Mouse (Mus musculus): Measurements from ENCODE around the gene Cel. TPM values are rescaled to one million over a fixed set of nuclear protein-coding genes. Genes with fewer than 3 reads are reported as not detected.

The Cel gene
- total RNA-seq (2021): not detected

DNA sequence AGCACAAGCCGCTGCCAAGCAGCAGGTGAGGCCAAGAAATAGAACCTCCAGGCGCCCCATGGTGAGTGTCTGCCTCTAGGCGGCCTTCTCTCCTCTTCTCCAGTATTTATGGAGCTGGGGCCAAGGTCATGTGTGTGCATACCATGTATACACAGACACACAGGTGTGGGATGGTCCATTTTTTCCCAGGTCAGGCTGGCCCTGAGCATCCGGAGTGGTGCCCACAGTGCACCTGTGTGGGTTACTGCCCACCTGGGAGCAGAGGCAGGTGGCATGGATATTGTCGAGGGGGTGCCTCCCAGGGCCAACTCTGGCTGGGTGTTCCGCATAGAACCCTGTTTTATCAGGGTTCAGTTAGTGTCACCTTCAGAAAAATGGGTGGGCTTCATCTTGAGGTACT, at the start of gene Cel:
Gene Cel (minus strand): TSS at position 101 of the 400 bp plus-strand sequence.
- no peak for DNase-seq

DNA sequence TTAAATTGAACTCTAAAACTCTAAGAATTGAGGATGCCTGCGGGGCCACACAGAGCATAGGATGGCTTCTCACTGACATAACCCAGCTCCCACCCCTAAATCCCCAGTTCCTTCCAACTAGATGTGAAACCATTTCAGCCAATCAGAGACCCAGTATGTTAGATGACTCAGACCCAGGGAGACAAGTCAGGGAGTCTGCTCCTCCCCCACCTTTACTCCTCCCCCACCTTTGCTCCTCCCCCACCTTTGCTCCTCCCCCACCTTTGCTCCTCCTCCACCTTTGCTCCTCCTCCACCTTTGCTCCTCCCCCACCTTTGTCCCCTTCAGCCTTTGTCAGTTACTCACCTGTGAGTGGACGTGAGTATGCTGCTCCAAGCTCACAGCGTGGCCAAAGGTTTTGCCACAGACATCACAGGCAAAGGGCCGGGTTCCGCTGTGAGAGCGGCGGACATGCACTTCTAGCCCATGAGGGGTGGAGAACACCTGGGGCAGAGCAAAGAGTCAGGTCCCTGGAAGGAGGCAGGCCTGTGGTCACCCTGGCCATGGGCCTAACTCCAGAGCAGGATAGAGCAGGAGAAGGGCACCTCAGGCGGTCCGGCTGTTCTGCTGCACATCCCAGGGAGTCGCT, 49.3 kb upstream of the Cel start:
- DNase-seq: no peak

- no peak for DNase-seq
These were observed 48.2 kb upstream of the Cel start for GRCm38 (mm10) chr2:28611407-28611787.

DNA sequence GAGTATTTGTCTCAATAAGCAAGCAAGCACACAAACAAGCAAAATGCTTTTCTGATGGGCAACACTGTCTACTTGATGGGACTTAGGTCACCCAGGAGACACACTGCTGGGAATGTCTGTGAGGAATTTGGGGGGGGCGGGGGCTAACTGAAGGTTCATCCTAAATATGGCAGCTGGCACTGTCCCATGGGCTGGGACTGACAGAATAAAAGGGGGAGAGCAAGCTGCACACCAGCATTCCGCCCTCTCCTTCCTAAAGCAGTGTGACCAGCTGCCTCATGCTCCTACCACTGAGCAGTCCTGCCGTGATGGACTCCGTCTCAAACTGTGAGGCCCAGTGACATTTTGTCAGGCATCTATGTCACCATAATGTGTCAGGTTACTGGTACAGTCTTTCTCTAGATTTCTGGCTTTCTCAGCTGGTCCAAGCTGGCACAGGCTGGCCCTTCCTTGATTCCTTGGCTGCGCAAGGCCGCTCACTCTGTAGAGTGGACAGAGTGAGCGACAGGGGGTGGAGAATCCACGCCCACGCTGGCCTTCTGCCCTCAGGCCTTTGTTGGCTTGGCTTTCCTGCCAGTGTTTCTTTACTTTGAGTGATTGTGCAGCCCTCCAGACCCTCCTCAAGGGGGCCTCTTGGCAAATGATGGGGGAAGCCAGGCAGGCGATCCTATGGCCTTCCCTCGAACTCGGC, 47.7 kb upstream of the Cel start:
- no peak for DNase-seq

- DNase-seq: no peak
These were observed 46.6 kb upstream of the Cel start for GRCm38 (mm10) chr2:28609851-28610250.

GRCm38 (mm10) chr2:28607341-28608165, 44.4 kb upstream of the Cel start:
- DNase-seq: no peak

GRCm38 (mm10) chr2:28606601-28607340, 43.6 kb upstream of the Cel start:
- no peak for DNase-seq

GRCm38 (mm10) chr2:28605789-28606541, 42.8 kb upstream of the Cel start:
- DNase-seq: no peak

GRCm38 (mm10) chr2:28603542-28603941, 40.3 kb upstream of the Cel start:
- DNase-seq: no peak

- no peak for DNase-seq
These were observed 38.8 kb upstream of the Cel start for GRCm38 (mm10) chr2:28601720-28602590.

GRCm38 (mm10) chr2:28599569-28599900, 36.3 kb upstream of the Cel start:
- DNase-seq: no peak

DNA sequence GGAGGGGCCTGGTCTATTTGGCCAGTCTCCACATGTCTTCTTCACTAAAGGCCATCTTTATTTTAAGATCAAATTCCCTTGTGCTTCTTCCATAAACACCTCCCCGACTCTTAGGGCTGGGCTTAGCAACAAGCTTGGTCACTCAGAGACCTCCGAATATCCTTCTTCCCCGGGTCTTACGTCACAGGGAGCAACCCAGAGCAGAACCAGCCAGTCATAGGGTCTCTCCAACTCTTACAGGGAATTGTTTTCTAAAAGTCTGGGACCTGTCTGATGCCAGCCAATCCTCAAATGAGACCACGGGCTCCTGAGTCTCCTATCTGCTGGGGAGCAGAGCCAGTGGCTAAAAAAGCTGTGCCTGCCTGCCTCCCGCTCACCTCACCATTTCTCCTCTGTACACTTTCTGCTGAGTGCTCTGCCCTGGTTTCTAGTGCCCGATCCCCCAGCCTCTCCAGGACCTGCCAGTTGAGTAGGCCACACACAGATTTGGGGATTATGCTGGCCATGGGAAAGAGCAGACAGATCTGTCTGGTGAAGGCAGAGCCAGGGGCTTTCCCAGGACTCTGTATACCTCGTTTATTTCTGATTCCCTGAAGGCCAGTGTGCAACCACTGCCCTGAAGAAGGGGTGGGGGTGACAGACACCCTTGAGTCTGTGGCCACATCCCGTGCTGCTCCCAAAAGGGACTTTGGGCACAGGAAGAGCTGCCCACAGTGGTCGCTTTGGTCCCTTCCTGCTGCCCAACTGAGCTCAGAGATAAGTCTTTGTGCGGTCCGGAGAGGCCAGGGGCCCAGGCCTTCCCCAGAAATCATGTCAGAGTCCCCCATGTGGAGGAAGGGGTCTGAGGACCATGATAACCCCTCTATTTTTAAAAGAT, 35.7 kb upstream of the Cel start:
- no peak for DNase-seq

DNA sequence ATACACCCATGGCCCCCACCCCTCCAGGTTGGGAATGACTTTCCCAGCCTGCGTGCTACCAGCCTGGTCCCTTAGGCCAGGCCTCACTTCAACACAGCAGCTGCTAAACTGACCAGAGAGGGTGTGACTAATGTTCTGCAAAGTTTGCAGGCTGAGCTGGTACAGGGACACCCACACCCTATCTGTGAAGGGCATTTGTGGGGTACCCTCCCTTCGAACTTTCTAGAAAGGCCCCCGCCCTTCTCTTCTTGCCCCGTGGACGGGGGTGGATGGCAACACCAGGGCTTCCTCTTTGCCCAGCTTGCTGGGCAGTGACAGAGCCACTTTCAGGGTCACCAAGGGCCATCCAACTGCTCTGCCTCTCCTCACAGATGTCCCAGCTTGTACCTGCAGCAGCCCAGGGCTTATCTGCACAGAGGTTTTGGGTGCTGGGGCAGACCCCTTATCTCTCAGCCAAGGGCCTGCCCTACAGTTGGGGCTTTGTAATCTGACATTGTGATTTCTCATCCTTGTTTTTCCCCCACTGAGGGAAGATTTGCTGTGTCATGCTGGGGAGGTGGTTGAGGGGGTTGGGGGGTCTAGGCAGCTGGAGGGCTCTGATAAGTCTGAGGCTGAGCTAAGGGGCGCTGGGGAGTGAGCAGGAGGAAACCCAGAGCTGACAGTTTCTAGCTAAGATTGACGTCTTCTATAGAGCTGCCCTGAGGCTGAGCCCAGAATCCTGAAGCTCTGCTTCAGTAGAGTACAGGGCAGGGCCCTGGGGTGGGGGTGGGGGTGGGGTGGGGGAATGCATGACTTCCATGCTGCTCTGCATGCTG, 34.7 kb upstream of the Cel start:
- no peak for DNase-seq

GRCm38 (mm10) chr2:28596998-28597397, 33.8 kb upstream of the Cel start:
- no peak for DNase-seq

DNA sequence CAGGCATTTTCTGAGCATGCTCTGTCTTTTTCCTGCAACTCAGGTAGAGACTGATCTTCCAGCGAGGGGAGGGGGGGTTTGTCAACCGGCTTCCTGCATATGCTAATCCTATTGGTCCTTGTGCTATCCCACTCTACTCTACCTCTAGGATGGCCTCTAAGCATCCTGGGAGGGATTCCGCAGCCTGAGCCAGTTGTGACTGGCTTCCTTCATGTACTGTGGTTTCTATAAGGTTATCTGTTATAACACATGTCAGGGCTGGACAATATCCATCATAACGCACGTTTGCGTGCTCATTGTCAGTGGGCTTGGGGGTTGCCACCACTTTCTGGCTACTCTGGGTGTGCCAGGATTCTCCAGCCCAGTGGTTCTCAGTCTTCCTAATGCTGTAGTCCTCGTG, 32.8 kb upstream of the Cel start:
- DNase-seq: no peak

- DNase-seq: peak; percentile 75
These were observed 29.6 kb upstream of the Cel start for GRCm38 (mm10) chr2:28592809-28593208.

DNA sequence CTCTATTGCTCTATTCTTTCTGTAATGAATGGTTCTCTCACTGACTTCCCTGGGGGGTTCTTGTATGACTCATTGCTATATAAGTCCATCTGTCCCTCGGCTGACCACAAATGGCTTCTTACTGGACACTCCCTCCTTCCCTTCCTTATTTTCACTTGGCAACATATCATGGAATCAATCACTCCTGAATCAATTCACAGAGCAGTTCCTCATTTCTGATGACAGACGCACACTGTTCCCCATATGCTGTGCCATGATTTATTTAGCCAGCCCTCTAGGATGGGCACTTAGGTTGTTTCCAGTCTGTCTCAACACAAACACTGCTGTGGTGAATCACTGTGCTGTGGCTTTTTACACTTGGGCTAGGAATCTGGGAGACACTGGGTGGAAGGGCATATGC, 28.3 kb upstream of the Cel start:
- no peak for DNase-seq

DNA sequence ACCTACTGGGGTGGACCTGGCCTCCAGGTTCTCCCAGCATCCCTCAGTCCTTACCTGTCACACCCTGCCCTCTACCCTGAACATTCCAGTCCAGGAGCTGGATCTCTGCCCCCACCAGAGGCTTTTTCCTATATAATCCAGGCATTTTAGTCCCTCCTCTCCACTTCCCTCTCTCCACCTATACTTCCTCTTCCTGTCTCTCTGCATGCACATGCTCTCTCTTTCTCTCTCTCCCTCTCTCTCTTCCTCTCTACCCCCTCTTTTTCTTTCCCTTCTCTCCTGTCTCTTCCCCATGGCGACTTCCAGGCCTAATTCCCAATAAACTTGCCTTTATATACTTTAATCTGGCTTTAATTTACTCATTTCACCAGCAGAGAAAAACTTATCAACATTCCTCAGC, 25.4 kb upstream of the Cel start:
- DNase-seq: no peak

DNA sequence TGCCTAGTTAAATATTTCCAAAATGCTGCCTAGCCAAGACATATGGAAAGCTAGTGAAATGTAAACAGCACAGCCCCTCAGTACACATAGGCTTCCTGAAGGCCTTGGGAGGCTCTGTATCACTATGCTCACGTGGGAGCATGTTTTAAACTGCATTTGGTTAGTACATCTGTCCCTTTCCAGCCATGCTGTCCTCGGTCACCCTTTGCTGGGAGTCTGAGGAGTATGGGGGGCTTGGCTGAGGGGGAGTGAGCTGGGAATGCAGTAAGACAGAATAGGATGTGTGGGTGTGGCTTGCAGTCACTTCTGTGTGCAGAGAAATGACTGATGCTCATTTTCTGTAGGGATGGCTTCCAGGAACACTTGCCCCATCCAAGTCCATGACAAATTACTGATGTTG, 22.5 kb upstream of the Cel start:
- DNase-seq: no peak

Data from heart, postnatal 4 days (tissue).